Mouse (Mus musculus) left cerebral cortex, postnatal 25 days (tissue): ENCODE results near the gene Inafm2. TPM values are rescaled to one million over a fixed set of nuclear protein-coding genes. Genes with fewer than 3 reads are reported as not detected.

ENCODE experiments used
- total RNA-seq, 2 experiments: library from RNA; stranded (reverse); gene quantifications; 2 replicates each; pipeline ENCODE4 v1.2.3; 2021

Gene Inafm2
- total RNA-seq, 2 experiments from 2014 or later: 38.3 to 39.7 TPM

Other genes starting within 250 kb of the Inafm2 start
- 1 to 10 TPM; 2.3 to 4.1 TPM for gene Bmf, start 196.1 kb upstream of the Inafm2 start, total RNA-seq
- gene Bub1b, start 147.5 kb upstream of the Inafm2 start, total RNA-seq: 1 to 10 TPM; 1.1 to 1.2 TPM
- gene Pak6, start 82.5 kb upstream of the Inafm2 start, total RNA-seq: 100 to 1,000 TPM in 1 of 2 experiments, 10 to 100 TPM in 1; 92.1 to 103 TPM
- 10 to 100 TPM; 22.4 to 34.4 TPM for gene Ankrd63, start 41.8 kb upstream of the Inafm2 start, total RNA-seq
- gene Plcb2, start 17.3 kb upstream of the Inafm2 start, total RNA-seq: 1 to 10 TPM; 2.1 to 2.6 TPM
- gene Ccdc9b, start 16.9 kb downstream of the Inafm2 start, total RNA-seq: 1 to 10 TPM; 3.7 to 3.8 TPM
- not detected for gene Phgr1, start 27.0 kb downstream of the Inafm2 start, total RNA-seq
- gene Disp2, start 34.0 kb downstream of the Inafm2 start, total RNA-seq: 100 to 1,000 TPM; 186 to 188 TPM
- 1 to 10 TPM in 1 of 2 experiments, under 1 TPM in 1; 0.94 to 2.2 TPM for gene Knstrn, start 68.2 kb downstream of the Inafm2 start, total RNA-seq
- gene Ivd, start 116.2 kb downstream of the Inafm2 start, total RNA-seq: 10 to 100 TPM; 57.3 to 70.7 TPM
- gene Bahd1, start 154.6 kb downstream of the Inafm2 start, total RNA-seq: 10 to 100 TPM; 38.8 to 41.9 TPM
- 1 to 10 TPM; 2.3 to 2.5 TPM for gene Chst14, start 180.7 kb downstream of the Inafm2 start, total RNA-seq